Mouse (Mus musculus) bone marrow macrophage, adult 2 months (primary cell): ENCODE results near the gene Abhd5. TPM values are rescaled to one million over a fixed set of nuclear protein-coding genes. Genes with fewer than 3 reads are reported as not detected.

ENCODE experiments used
- H3K27ac ChIP-seq: 2 replicates; pipeline ENCODE4 v1.5.1; 2012; ENCODE audit warnings: low read depth, low read length; ENCODE audit not compliant: insufficient read depth
- H3K4me1 ChIP-seq: 2 replicates; pipeline ENCODE4 v1.6.1; 2012; ENCODE audit warnings: low read length; ENCODE audit not compliant: control insufficient read depth, insufficient read depth
- H3K4me3 ChIP-seq: 2 replicates; pipeline ENCODE4 v1.5.1; 2012; ENCODE audit warnings: mild to moderate bottlenecking, low read length, moderate library complexity; ENCODE audit not compliant: insufficient read depth
- CTCF ChIP-seq: IDR thresholded peaks from 2 replicates; pipeline ENCODE4 v1.5.1; 2012; ENCODE audit warnings: low read depth, mild to moderate bottlenecking, low read length, moderate library complexity
- POLR2A ChIP-seq: IDR thresholded peaks from 2 replicates; pipeline ENCODE4 v1.6.1; 2012; ENCODE audit warnings: mild to moderate bottlenecking, low read depth, low read length, borderline replicate concordance
- polyA plus RNA-seq: library from polyadenylated mRNA; stranded (reverse); fragments of >200 nt; gene quantifications from 2 replicates; pipeline ENCODE4 v1.2.4, GENCODE M21; 2012; ENCODE audit not compliant: missing spikeins, insufficient read depth, insufficient read length

Gene Abhd5
- polyA plus RNA-seq, 1 experiment: 31.6 TPM

- TF ChIP-seq POLR2A: no peak
- TF ChIP-seq CTCF: no peak
- H3K4me3 ChIP-seq: no peak overlapping the region
- H3K4me1 ChIP-seq: 0 out of 2 replicates have a peak, but pooled peaks cover 2% of the 10 kb centered on the region
- H3K27ac ChIP-seq: no peak overlapping the region
These were observed 34.8 kb upstream of the Abhd5 start for GRCm38 (mm10) chr9:122316562-122316961.

DNA sequence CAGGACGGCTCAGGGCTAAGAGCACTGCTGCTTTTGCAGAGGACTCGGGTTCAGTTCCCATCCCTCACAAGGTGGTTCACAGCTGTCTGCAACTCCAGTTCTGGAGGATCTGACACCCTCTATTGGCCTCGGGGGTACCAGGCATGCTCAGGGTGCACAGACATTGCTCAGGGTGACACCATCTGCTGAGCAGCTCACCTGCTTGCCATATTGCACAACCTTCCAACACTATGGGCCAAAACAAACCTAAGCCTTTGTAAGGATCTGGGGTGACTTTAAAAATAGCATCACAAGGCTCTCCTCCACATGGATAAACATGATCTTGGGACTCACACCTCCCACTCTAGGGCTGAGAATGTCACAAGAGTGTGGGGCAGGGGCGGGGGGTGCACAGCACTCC, 30.8 kb upstream of the Abhd5 start:
- TF ChIP-seq CTCF: no peak
- no peak for TF ChIP-seq POLR2A
- Histone ChIP-seq H3K27ac (no peak overlapping the region), H3K4me1 (no peaks in the 10 kb centered on the region), H3K4me3 (no peak overlapping the region)

GRCm38 (mm10) chr9:122322356-122322755, 29.1 kb upstream of the Abhd5 start:
- Histone ChIP-seq H3K4me3 (no peak overlapping the region), H3K27ac (no peak overlapping the region), H3K4me1 (no peaks in the 10 kb centered on the region)
- TF ChIP-seq POLR2A (no peak), CTCF (no peak)

- H3K4me1 ChIP-seq: no peaks in the 10 kb centered on the region
- H3K4me3 ChIP-seq: no peak overlapping the region
- TF ChIP-seq POLR2A (no peak), CTCF (no peak)
- H3K27ac ChIP-seq: no peak overlapping the region
These were observed 25.4 kb upstream of the Abhd5 start for GRCm38 (mm10) chr9:122325996-122326395.

- TF ChIP-seq CTCF: no peak
- TF ChIP-seq POLR2A: no peak
- Histone ChIP-seq H3K4me3 (no peak overlapping the region), H3K27ac (no peak overlapping the region), H3K4me1 (no peaks in the 10 kb centered on the region)
These were observed 23.2 kb upstream of the Abhd5 start for GRCm38 (mm10) chr9:122328199-122328598.

DNA sequence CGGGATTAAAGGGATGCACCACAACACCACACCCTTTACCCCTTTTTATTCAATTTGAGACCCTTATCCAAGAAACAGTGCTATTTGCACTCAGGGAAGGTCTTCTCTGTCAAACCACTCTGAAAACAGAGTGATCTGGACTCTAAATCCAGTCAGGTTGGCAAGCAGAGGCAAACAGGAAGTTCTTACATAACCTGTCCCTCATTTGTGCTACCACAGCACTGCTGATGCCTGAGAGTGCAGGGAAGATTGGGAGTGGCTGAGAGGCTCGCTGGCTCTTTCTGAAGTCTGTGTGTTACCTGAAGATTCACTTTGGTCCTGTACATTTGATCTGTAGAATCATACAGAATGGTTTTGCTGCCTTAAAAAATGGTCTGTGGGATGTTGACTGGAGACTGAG, 14.7 kb upstream of the Abhd5 start:
- Histone ChIP-seq H3K4me3 (no peak overlapping the region), H3K27ac (no peak overlapping the region), H3K4me1 (peaks cover 15% of the 10 kb centered on the region)
- TF ChIP-seq POLR2A (no peak), CTCF (no peak)

DNA sequence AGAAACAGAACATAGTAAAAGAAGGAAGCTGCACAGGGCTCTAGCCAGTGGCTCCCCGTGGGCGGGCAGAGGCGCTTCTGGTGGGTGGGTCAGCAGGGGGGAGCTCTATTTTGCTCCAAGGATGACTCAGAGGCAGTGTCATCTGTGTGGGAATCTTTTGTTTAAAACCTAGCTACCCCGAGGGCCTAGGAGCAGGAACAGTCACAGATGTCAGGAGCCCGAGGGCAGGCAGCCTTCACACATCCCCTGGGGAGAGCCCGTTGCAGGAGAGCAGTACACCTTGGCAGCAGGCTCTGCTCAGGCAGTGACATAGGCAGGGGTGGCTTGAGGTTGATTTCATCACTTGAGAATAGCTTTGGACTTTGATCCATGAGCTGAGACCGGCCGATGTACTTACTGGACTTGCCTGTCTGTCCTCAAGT, 13.9 kb upstream of the Abhd5 start:
- TF ChIP-seq CTCF (no peak), POLR2A (no peak)
- Histone ChIP-seq H3K27ac (no peak overlapping the region), H3K4me1 (peaks cover 15% of the 10 kb centered on the region), H3K4me3 (no peak overlapping the region)

DNA sequence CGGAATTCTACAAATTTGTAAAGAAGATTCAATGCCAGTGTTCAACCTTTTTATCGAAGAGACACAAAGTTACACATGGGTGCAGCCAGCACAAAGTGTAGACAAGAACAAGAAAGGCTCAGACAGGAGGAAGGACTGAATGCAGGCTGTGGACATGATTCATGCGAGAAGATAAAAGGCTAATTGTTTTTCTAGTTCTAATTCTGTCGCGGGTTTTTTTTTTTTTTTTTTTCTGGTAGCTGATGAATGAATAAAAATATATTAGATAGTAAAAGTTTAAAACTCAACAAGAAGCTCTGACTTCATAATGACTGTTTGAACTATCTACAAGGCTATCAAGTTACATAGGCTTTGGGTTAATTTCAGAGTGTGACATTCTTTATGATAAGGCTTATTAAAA, 11.4 kb upstream of the Abhd5 start:
- TF ChIP-seq CTCF (no peak), POLR2A (no peak)
- Histone ChIP-seq H3K4me3 (no peak overlapping the region), H3K4me1 (peaks cover 15% of the 10 kb centered on the region), H3K27ac (no peak overlapping the region)

GRCm38 (mm10) chr9:122343399-122343798, 8.0 kb upstream of the Abhd5 start:
- Histone ChIP-seq H3K27ac (no peak overlapping the region), H3K4me3 (no peak overlapping the region), H3K4me1 (peaks cover 3% of the 10 kb centered on the region)
- TF ChIP-seq POLR2A (no peak), CTCF (no peak)

DNA sequence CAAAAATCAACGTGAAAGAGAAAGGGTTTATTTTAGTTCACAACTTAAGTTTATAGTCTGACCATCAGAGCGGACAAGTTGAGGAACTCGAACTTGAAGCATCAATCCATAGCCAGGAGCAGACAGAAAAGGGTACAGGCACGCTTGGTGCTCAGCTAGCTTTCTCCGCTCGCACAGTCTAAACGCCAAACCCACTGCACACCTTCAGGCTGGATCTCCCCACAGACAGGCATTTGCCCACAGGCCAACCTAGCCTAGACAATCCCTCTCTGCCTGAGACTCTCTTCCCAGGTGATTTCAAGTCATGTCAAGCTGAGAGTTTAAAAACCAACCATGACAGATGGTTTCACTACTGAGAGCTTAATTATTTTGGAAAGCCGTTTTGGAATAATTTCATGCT, 6.8 kb upstream of the Abhd5 start:
- Histone ChIP-seq H3K27ac (no peak overlapping the region), H3K4me3 (no peak overlapping the region), H3K4me1 (peaks cover 12% of the 10 kb centered on the region)
- TF ChIP-seq CTCF: no peak
- TF ChIP-seq POLR2A: no peak

GRCm38 (mm10) chr9:122345291-122345690, 6.1 kb upstream of the Abhd5 start:
- TF ChIP-seq CTCF: no peak
- no peak for TF ChIP-seq POLR2A
- Histone ChIP-seq H3K27ac (no peak overlapping the region), H3K4me1 (peaks cover 20% of the 10 kb centered on the region), H3K4me3 (no peak overlapping the region)
